Mouse (Mus musculus) embryonic facial prominence, embryonic 14.5 days (tissue): ENCODE results near the gene Zfp318. TPM values are rescaled to one million over a fixed set of nuclear protein-coding genes. Genes with fewer than 3 reads are reported as not detected.

Source experiments
- ATAC-seq: fragments of 200-750 bp; cut with Nextera tagmentation; 2 replicates; pipeline ENCODE4 v1.8.0; 2017; ENCODE audit warnings: low read depth, moderate number of reproducible peaks, moderate TSS enrichment
- DNase-seq: peaks from one replicate; pipeline ENCODE4 v3.0.0-alpha.2; 2015; ENCODE audit warnings: low spot score
- H3K27ac ChIP-seq: fragments of 300-500 bp; sonication (generic); replicated peaks from 2 replicates; pipeline ENCODE4 v1.5.1; 2014; ENCODE audit warnings: low read depth, mild to moderate bottlenecking, low read length, moderate library complexity
- H3K27me3 ChIP-seq: fragments of 300-500 bp; sonication (generic); replicated peaks from 2 replicates; pipeline ENCODE4 v1.6.1; 2014; ENCODE audit warnings: low read length; ENCODE audit not compliant: control insufficient read depth, insufficient read depth
- H3K36me3 ChIP-seq: fragments of 300-500 bp; sonication (generic); 2 replicates; pipeline ENCODE4 v1.6.1; 2014; ENCODE audit warnings: low read length, mixed read lengths; ENCODE audit not compliant: control insufficient read depth, insufficient read depth
- H3K4me1 ChIP-seq: fragments of 300-500 bp; sonication (generic); 2 replicates; pipeline ENCODE4 v1.6.1; 2014; ENCODE audit warnings: antibody characterized with exemption, low read length; ENCODE audit not compliant: control insufficient read depth, insufficient read depth
- H3K4me2 ChIP-seq: fragments of 300-500 bp; sonication (generic); 2 replicates; pipeline ENCODE4 v1.6.1; 2014; ENCODE audit warnings: low read depth, mild to moderate bottlenecking, low read length, moderate library complexity, mixed read lengths
- H3K4me3 ChIP-seq: fragments of 300-500 bp; sonication (generic); 2 replicates; pipeline ENCODE4 v1.5.1; 2014; ENCODE audit warnings: low read depth, mild to moderate bottlenecking, low read length
- H3K9ac ChIP-seq: fragments of 300-500 bp; sonication (generic); 2 replicates; pipeline ENCODE4 v1.6.1; 2014; ENCODE audit warnings: low read depth, mild to moderate bottlenecking, low read length, moderate library complexity, mixed read lengths
- H3K9me3 ChIP-seq: fragments of 300-500 bp; sonication (generic); 2 replicates; pipeline ENCODE4 v1.6.1; 2016; ENCODE audit warnings: low read length; ENCODE audit not compliant: control insufficient read depth
- WGBS: fragments of 180-500 bp; shearing (Covaris S2); extraction: QIAGEN DNeasy Blood & Tissue Kit; methylation state at CpG from one replicate; pipeline ENCODE4 v1.1.7; 2014; 5-methylcytosine and 5-hydroxymethylcytosine counted together
- polyA plus RNA-seq: library from polyadenylated mRNA; unstranded; fragments of >200 nt; fragmentation: Nextera tagmentation; extraction: Ambion mirVana; gene quantifications from 2 replicates; pipeline ENCODE4 v1.2.1, GENCODE M21; 2014

Gene Zfp318
- 16.1 and 16.5 TPM in 2 replicates for polyA plus RNA-seq

- ATAC-seq (peak; percentile 98), DNase-seq (peak; percentile 98)
- Histone ChIP-seq H3K9ac (peak within 1 kb of the TSS; percentile 97), H3K4me3 (peak within 1 kb of the TSS; percentile 98), H3K4me2 (peak within 1 kb of the TSS; percentile 76), H3K4me1 (peaks cover 13% of the 10 kb centered on the region), H3K27me3 (no peaks in the 10 kb centered on the region), H3K36me3 (peaks cover 19% of the 10 kb centered on the region), H3K9me3 (no peaks in the 10 kb centered on the region), H3K27ac (peak within 1 kb of the TSS; percentile 87)
- 0% methylated on average over 3 of the region's 105 CpGs for WGBS
Observed at GRCm38 (mm10) chr17:46383294-46384060, at the start of gene Zfp318. Gene Zfp318 (plus strand): TSS chr17:46383731.

DNA sequence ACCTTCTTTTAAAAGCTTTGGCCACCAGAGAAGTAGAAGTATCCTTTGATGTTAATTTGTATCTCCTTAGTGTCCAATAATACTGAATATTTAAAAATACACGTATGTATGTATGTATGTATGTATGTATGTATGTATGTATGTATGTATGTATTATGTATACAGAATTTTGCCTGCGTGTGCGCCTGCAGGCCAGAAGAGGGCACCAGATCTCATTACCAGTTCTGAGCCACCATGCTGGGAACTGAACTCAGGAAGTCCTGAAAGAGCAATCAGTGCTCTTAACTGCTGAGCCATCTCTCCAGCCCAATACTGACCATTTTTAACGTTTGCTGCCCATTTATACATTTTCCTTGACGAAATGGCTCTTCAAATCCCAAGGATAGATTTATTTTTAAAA, 47.1 kb upstream of the Zfp318 start:
- no peak for ATAC-seq
- WGBS, result 31% methylated on average over 5 of the region's 5 CpGs
- DNase-seq, result no peak

DNA sequence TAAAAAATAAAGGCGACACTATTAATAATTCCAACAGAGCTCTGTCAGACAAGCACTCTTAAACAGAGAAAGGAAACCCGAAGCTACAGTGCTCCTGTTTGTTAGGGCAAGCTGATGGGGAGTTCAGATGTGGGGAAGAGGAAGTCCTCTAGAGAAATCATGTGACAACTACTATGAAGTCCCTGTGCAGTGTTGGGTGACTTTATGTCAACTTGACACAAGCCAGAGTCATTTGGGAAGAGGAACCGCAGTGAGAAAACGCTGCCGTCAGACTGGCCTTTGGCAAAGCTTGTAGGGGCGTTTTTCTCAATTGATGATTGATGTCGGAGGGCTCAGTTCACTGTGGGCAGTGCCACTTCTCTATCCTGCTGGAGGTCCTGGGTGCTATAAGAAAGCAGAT, 42.3 kb upstream of the Zfp318 start:
- no peak for DNase-seq
- 75% methylated on average over 7 of the region's 7 CpGs for WGBS

More for the DNA sequence above, 47.1 kb upstream of the Zfp318 start:
- Histone ChIP-seq H3K4me3 (no peak overlapping the region), H3K9me3 (no peaks in the 10 kb centered on the region), H3K9ac (no peak overlapping the region), H3K27me3 (no peaks in the 10 kb centered on the region), H3K4me1 (no peaks in the 10 kb centered on the region), H3K4me2 (no peak overlapping the region), H3K36me3 (no peaks in the 10 kb centered on the region), H3K27ac (no peak overlapping the region)

GRCm38 (mm10) chr17:46351026-46351700, 32.4 kb upstream of the Zfp318 start:
- no peak overlapping the region for H3K4me2 ChIP-seq
- H3K27ac ChIP-seq, result no peak overlapping the region
- H3K36me3 ChIP-seq, result no peaks in the 10 kb centered on the region
- H3K9me3 ChIP-seq, result no peaks in the 10 kb centered on the region
- 80% methylated on average over 8 of the region's 8 CpGs for WGBS
- H3K9ac ChIP-seq, result no peak overlapping the region
- no peaks in the 10 kb centered on the region for H3K4me1 ChIP-seq
- ATAC-seq (no peak), DNase-seq (no peak)
- H3K4me3 ChIP-seq, result no peak overlapping the region
- no peaks in the 10 kb centered on the region for H3K27me3 ChIP-seq

More for the DNA sequence above, 42.3 kb upstream of the Zfp318 start:
- Histone ChIP-seq H3K4me3 (no peak overlapping the region), H3K9ac (no peak overlapping the region), H3K4me2 (no peak overlapping the region), H3K9me3 (0 out of 2 replicates have a peak, but pooled peaks cover 7% of the 10 kb centered on the region), H3K27me3 (no peaks in the 10 kb centered on the region), H3K36me3 (no peaks in the 10 kb centered on the region), H3K4me1 (no peaks in the 10 kb centered on the region), H3K27ac (no peak overlapping the region)
- no peak for ATAC-seq

GRCm38 (mm10) chr17:46371783-46372182, 11.7 kb upstream of the Zfp318 start:
- Histone ChIP-seq H3K4me2 (no peak overlapping the region), H3K9ac (no peak overlapping the region), H3K27ac (no peak overlapping the region), H3K4me1 (no peaks in the 10 kb centered on the region), H3K4me3 (no peak overlapping the region), H3K9me3 (peaks cover 6% of the 10 kb centered on the region), H3K27me3 (no peaks in the 10 kb centered on the region), H3K36me3 (no peaks in the 10 kb centered on the region)
- no peak for ATAC-seq
- WGBS, result 81% methylated on average over 3 of the region's 3 CpGs
- no peak for DNase-seq

GRCm38 (mm10) chr17:46378564-46378963, 5.0 kb upstream of the Zfp318 start:
- Histone ChIP-seq H3K4me1 (no peaks in the 10 kb centered on the region), H3K27ac (no peak overlapping the region), H3K9ac (no peak overlapping the region), H3K36me3 (no peaks in the 10 kb centered on the region), H3K4me2 (no peak overlapping the region), H3K9me3 (no peaks in the 10 kb centered on the region), H3K4me3 (no peak overlapping the region), H3K27me3 (no peaks in the 10 kb centered on the region)
- 93% methylated on average over 3 of the region's 3 CpGs for WGBS
- ATAC-seq (no peak), DNase-seq (no peak)

GRCm38 (mm10) chr17:46384061-46384801, 700 bp downstream of the Zfp318 start:
- no peaks in the 10 kb centered on the region for H3K27me3 ChIP-seq
- under 1% methylated on average over 35 of the region's 70 CpGs for WGBS
- no peaks in the 10 kb centered on the region for H3K9me3 ChIP-seq
- peak overlapping the region; percentile 76 for H3K4me2 ChIP-seq
- H3K4me3 ChIP-seq, result peak overlapping the region; percentile 98
- H3K36me3 ChIP-seq, result peaks cover 26% of the 10 kb centered on the region
- DNase-seq (peak; percentile 13), ATAC-seq (peak; percentile 5)
- peaks cover 13% of the 10 kb centered on the region for H3K4me1 ChIP-seq
- H3K27ac ChIP-seq, result peak overlapping the region; percentile 87
- H3K9ac ChIP-seq, result peak overlapping the region; percentile 97

DNA sequence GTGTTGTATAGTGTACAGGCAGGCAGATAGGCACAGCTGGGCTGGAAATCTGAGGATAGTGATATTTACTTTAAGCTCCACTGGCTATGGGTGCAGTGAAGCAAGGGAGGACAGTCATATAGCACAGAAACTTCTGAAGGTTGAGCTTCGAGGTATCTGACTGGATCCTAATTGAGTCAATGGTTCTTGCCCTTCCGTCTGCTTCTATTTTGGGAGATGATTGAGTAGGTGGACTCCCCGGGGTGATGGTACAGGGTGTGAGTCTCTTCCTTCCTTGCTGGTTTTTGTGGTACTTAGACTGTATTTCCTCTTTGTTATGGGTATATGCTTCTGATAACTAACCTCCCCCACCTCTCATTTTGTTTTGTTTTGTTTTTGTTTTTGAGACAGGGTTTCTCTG, 4.7 kb downstream of the Zfp318 start:
- ATAC-seq (no peak), DNase-seq (no peak)
- H3K9ac ChIP-seq, result no peak overlapping the region
- no peaks in the 10 kb centered on the region for H3K27me3 ChIP-seq
- H3K4me3 ChIP-seq, result no peak overlapping the region
- H3K27ac ChIP-seq, result no peak overlapping the region
- peaks cover 13% of the 10 kb centered on the region for H3K4me1 ChIP-seq
- H3K9me3 ChIP-seq, result no peaks in the 10 kb centered on the region
- H3K4me2 ChIP-seq, result no peak overlapping the region
- 88% methylated on average over 3 of the region's 3 CpGs for WGBS
- H3K36me3 ChIP-seq, result peaks cover 36% of the 10 kb centered on the region
